Mouse (Mus musculus): Measurements from ENCODE around the gene Zfp641. TPM values are rescaled to one million over a fixed set of nuclear protein-coding genes. Genes with fewer than 3 reads are reported as not detected.

Zfp641 gene
- 0.67 TPM for polyA plus RNA-seq (2014; fragmentation: Illumina TruSeq; extraction: RNeasy Lipid Tissue Mini Kit (QIAGEN cat#74804); ENCODE audit: low read depth, low replicate concordance)

GRCm38 (mm10) chr15:98295628-98296551 is at the start of gene Zfp641:
Gene Zfp641 (minus strand): TSS chr15:98296161.

GRCm38 (mm10) chr15:98340887-98341286 is 44.9 kb upstream of the Zfp641 start, which contains the start of gene Olfr284:
Gene Olfr284 (minus strand): TSS chr15:98340987.

GRCm38 (mm10) chr15:98317177-98317724 is 21.3 kb upstream of the Zfp641 start, which contains the start of gene Olfr285:
Gene Olfr285 (minus strand): TSS chr15:98317353.

GRCm38 (mm10) chr15:98257193-98257592 is 38.8 kb downstream of the Zfp641 start, which contains the start of gene H1fnt:
Gene H1fnt (minus strand): TSS chr15:98257293.

Other genes with a start within 250 kb of the Zfp641 start
- gene Pfkm, start 203.6 kb downstream of the Zfp641 start, polyA plus RNA-seq (2014; fragmentation: Illumina TruSeq; extraction: RNeasy Lipid Tissue Mini Kit (QIAGEN cat#74804); ENCODE audit: low read depth, low replicate concordance) = 23.1 TPM
- 111 TPM for gene Senp1, start 202.4 kb downstream of the Zfp641 start, polyA plus RNA-seq (2014; fragmentation: Illumina TruSeq; extraction: RNeasy Lipid Tissue Mini Kit (QIAGEN cat#74804); ENCODE audit: low read depth, low replicate concordance)
- 33.6 TPM for gene Asb8, start 130.5 kb downstream of the Zfp641 start, polyA plus RNA-seq (2014; fragmentation: Illumina TruSeq; extraction: RNeasy Lipid Tissue Mini Kit (QIAGEN cat#74804); ENCODE audit: low read depth, low replicate concordance)
- 2.3 TPM for gene Ccdc184, start 129.0 kb downstream of the Zfp641 start, polyA plus RNA-seq (2014; fragmentation: Illumina TruSeq; extraction: RNeasy Lipid Tissue Mini Kit (QIAGEN cat#74804); ENCODE audit: low read depth, low replicate concordance)
- gene Olfr288, start 100.6 kb downstream of the Zfp641 start, polyA plus RNA-seq (2014; fragmentation: Illumina TruSeq; extraction: RNeasy Lipid Tissue Mini Kit (QIAGEN cat#74804); ENCODE audit: low read depth, low replicate concordance) = not detected
- not detected for gene Gm44579, start 75.2 kb downstream of the Zfp641 start, polyA plus RNA-seq (2014; fragmentation: Illumina TruSeq; extraction: RNeasy Lipid Tissue Mini Kit (QIAGEN cat#74804); ENCODE audit: low read depth, low replicate concordance)
- not detected for gene Olfr287, start 75.1 kb downstream of the Zfp641 start, polyA plus RNA-seq (2014; fragmentation: Illumina TruSeq; extraction: RNeasy Lipid Tissue Mini Kit (QIAGEN cat#74804); ENCODE audit: low read depth, low replicate concordance)
- not detected for gene Olfr286, start 61.7 kb downstream of the Zfp641 start, polyA plus RNA-seq (2014; fragmentation: Illumina TruSeq; extraction: RNeasy Lipid Tissue Mini Kit (QIAGEN cat#74804); ENCODE audit: low read depth, low replicate concordance)
- 79.5 TPM for gene H1fnt, start 38.9 kb downstream of the Zfp641 start, polyA plus RNA-seq (2014; fragmentation: Illumina TruSeq; extraction: RNeasy Lipid Tissue Mini Kit (QIAGEN cat#74804); ENCODE audit: low read depth, low replicate concordance)
- not detected for gene Olfr285, start 21.2 kb upstream of the Zfp641 start, polyA plus RNA-seq (2014; fragmentation: Illumina TruSeq; extraction: RNeasy Lipid Tissue Mini Kit (QIAGEN cat#74804); ENCODE audit: low read depth, low replicate concordance)
- gene Olfr284, start 44.8 kb upstream of the Zfp641 start, polyA plus RNA-seq (2014; fragmentation: Illumina TruSeq; extraction: RNeasy Lipid Tissue Mini Kit (QIAGEN cat#74804); ENCODE audit: low read depth, low replicate concordance) = not detected
- gene Olfr283, start 84.8 kb upstream of the Zfp641 start, polyA plus RNA-seq (2014; fragmentation: Illumina TruSeq; extraction: RNeasy Lipid Tissue Mini Kit (QIAGEN cat#74804); ENCODE audit: low read depth, low replicate concordance) = not detected
- not detected for gene Olfr282, start 135.1 kb upstream of the Zfp641 start, polyA plus RNA-seq (2014; fragmentation: Illumina TruSeq; extraction: RNeasy Lipid Tissue Mini Kit (QIAGEN cat#74804); ENCODE audit: low read depth, low replicate concordance)
- not detected for gene Olfr281, start 156.4 kb upstream of the Zfp641 start, polyA plus RNA-seq (2014; fragmentation: Illumina TruSeq; extraction: RNeasy Lipid Tissue Mini Kit (QIAGEN cat#74804); ENCODE audit: low read depth, low replicate concordance)
- gene OR5BS1P, start 173.7 kb upstream of the Zfp641 start, polyA plus RNA-seq (2014; fragmentation: Illumina TruSeq; extraction: RNeasy Lipid Tissue Mini Kit (QIAGEN cat#74804); ENCODE audit: low read depth, low replicate concordance) = not detected
- not detected for gene Lalba, start 186.6 kb upstream of the Zfp641 start, polyA plus RNA-seq (2014; fragmentation: Illumina TruSeq; extraction: RNeasy Lipid Tissue Mini Kit (QIAGEN cat#74804); ENCODE audit: low read depth, low replicate concordance)
- not detected for gene Olfr279, start 196.2 kb upstream of the Zfp641 start, polyA plus RNA-seq (2014; fragmentation: Illumina TruSeq; extraction: RNeasy Lipid Tissue Mini Kit (QIAGEN cat#74804); ENCODE audit: low read depth, low replicate concordance)
- 23.9 TPM for gene Kansl2, start 238.1 kb upstream of the Zfp641 start, polyA plus RNA-seq (2014; fragmentation: Illumina TruSeq; extraction: RNeasy Lipid Tissue Mini Kit (QIAGEN cat#74804); ENCODE audit: low read depth, low replicate concordance)

Data from testis, adult 10 weeks (tissue).